Mouse (Mus musculus) B cell, adult 62 days (primary cell): ENCODE measurements around the gene Sipa1l1. TPM values are rescaled to one million over a fixed set of nuclear protein-coding genes. Genes with fewer than 3 reads are reported as not detected.

ENCODE experiments used
- total RNA-seq: library from RNA; stranded (reverse); gene quantifications from 4 replicates; pipeline ENCODE4 v1.2.4, GENCODE M21; 2023

Sipa1l1 gene
- 70.7 to 77.5 TPM (median 71.1 TPM) in 4 replicates for total RNA-seq

DNA sequence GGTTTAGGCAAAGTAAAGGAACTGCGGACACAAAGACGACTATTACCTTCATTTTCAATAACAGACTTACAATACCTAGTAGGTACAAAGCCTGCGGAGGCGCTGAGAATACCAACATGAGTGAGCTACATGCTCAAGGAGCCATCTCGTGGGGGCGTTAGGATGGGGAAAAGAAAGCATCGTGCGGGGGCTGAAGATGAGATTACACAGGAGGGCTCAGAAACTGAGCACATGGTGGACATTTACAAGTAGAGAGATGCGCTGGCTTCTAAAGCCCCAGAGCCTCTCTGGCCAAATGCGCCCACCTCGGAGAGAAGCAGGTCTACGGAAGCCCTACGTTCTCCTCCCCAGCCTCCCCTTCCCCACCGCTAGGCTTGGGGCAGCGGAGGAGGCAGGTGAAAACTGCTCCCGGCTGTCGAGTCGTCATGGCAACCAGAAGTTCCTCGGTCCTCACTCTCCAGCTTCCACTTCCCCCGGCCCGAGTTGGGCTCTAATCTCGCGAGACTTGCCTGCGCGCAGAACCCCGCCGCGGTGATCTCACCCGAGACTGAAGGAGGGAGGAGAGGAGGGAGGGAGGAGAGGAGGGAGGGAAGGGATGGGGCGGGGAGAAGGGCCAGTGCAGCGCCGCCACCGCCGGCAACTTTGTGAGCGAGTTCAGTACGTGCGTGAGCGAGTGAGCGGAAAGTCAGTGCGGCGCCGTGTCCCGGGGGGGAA, at the start of gene Sipa1l1:
Gene Sipa1l1, plus strand, starts transcription at position 501 of the 714 bp plus-strand sequence.

